Mouse (Mus musculus) lung, embryonic 14.5 days (tissue): ENCODE measurements at regions not wholly inside any gene's neighbourhood (a gene's known extent, or its start where the extent isn't known, plus 50 kb on each side); places are given as distances from the start of the nearest gene placed in this dataset.

Experiments used
- ATAC-seq: fragments of 200-750 bp; cut with Nextera tagmentation; 2 replicates; pipeline ENCODE4 v1.8.0; 2017; ENCODE audit warnings: mild to moderate bottlenecking, moderate TSS enrichment, moderate library complexity; ENCODE audit not compliant: insufficient read depth
- DNase-seq: peaks from one replicate; pipeline ENCODE4 v3.0.0-alpha.2; 2015
- H3K27ac ChIP-seq: fragments of 300-500 bp; sonication (generic); 2 replicates; pipeline ENCODE4 v1.5.1; 2014; ENCODE audit warnings: low read depth, mild to moderate bottlenecking, moderate library complexity
- H3K27me3 ChIP-seq: fragments of 300-500 bp; sonication (generic); 2 replicates; pipeline ENCODE4 v1.6.1; 2014; ENCODE audit warnings: low read length, control low read depth; ENCODE audit not compliant: insufficient read depth
- H3K36me3 ChIP-seq: fragments of 300-500 bp; sonication (generic); 2 replicates; pipeline ENCODE4 v1.6.1; 2014; ENCODE audit warnings: control low read depth; ENCODE audit not compliant: insufficient read depth
- H3K4me1 ChIP-seq: fragments of 300-500 bp; sonication (generic); 2 replicates; pipeline ENCODE4 v1.6.1; 2014; ENCODE audit warnings: antibody characterized with exemption, control low read depth; ENCODE audit not compliant: insufficient read depth
- H3K4me2 ChIP-seq: fragments of 300-500 bp; sonication (generic); 2 replicates; pipeline ENCODE4 v1.6.1; 2014; ENCODE audit warnings: mild to moderate bottlenecking
- H3K4me3 ChIP-seq: fragments of 300-500 bp; sonication (generic); 2 replicates; pipeline ENCODE4 v1.5.1; 2014; ENCODE audit warnings: low read depth, low read length
- H3K9ac ChIP-seq: fragments of 300-500 bp; sonication (generic); 2 replicates; pipeline ENCODE4 v1.6.1; 2014
- H3K9me3 ChIP-seq: fragments of 300-500 bp; sonication (generic); 2 replicates; pipeline ENCODE4 v1.6.1; 2016; ENCODE audit warnings: low read depth, low read length, control low read depth
- CTCF ChIP-seq: IDR thresholded peaks from 2 replicates; pipeline ENCODE4 v1.5.1; 2016; ENCODE audit warnings: antibody characterized with exemption, low read depth
- WGBS: fragments of 180-500 bp; shearing (Covaris S2); extraction: QIAGEN DNeasy Blood & Tissue Kit; methylation state at CpG from one replicate; pipeline ENCODE4 v1.1.7; 2014; 5-methylcytosine and 5-hydroxymethylcytosine counted together

GRCm38 (mm10) chr8:96843566-96843965 lies 955.2 kb upstream of the Got2 start:
- Histone ChIP-seq H3K36me3 (no peaks in the 10 kb centered on the region), H3K27ac (no peak overlapping the region), H3K4me3 (no peak overlapping the region), H3K9ac (no peak overlapping the region), H3K27me3 (no peaks in the 10 kb centered on the region), H3K9me3 (no peaks in the 10 kb centered on the region), H3K4me2 (no peak overlapping the region), H3K4me1 (no peaks in the 10 kb centered on the region)
- 70% methylated on average over 2 of the region's 2 CpGs for WGBS
- TF ChIP-seq CTCF = no peak
- ATAC-seq (no peak), DNase-seq (no peak)

GRCm38 (mm10) chr8:96835532-96835931 lies 947.2 kb upstream of the Got2 start:
- no peak for TF ChIP-seq CTCF
- no peaks in the 10 kb centered on the region for H3K27me3 ChIP-seq
- H3K4me3 ChIP-seq = no peak overlapping the region
- H3K4me2 ChIP-seq = no peak overlapping the region
- no peak for DNase-seq
- H3K9me3 ChIP-seq = no peaks in the 10 kb centered on the region
- H3K36me3 ChIP-seq = no peaks in the 10 kb centered on the region
- ATAC-seq = no peak
- no peak overlapping the region for H3K27ac ChIP-seq
- WGBS = 80% methylated on average over 3 of the region's 3 CpGs
- H3K9ac ChIP-seq = no peak overlapping the region
- H3K4me1 ChIP-seq = no peaks in the 10 kb centered on the region

- H3K9ac ChIP-seq = no peak overlapping the region
- DNase-seq = no peak
- no peak overlapping the region for H3K4me3 ChIP-seq
- TF ChIP-seq CTCF = no peak
- no peaks in the 10 kb centered on the region for H3K9me3 ChIP-seq
- H3K36me3 ChIP-seq = no peaks in the 10 kb centered on the region
- H3K4me2 ChIP-seq = no peak overlapping the region
- no peak for ATAC-seq
- WGBS = 75% methylated on average over 2 of the region's 2 CpGs
- no peak overlapping the region for H3K27ac ChIP-seq
- no peaks in the 10 kb centered on the region for H3K4me1 ChIP-seq
- H3K27me3 ChIP-seq = no peaks in the 10 kb centered on the region
Observed at GRCm38 (mm10) chr8:96834673-96835072, 946.3 kb upstream of the Got2 start.

GRCm38 (mm10) chr8:96829253-96829652 lies 940.9 kb upstream of the Got2 start:
- ATAC-seq = no peak
- no peak for DNase-seq
- Histone ChIP-seq H3K4me3 (no peak overlapping the region), H3K27me3 (no peaks in the 10 kb centered on the region), H3K4me2 (no peak overlapping the region), H3K36me3 (no peaks in the 10 kb centered on the region), H3K9me3 (no peaks in the 10 kb centered on the region), H3K27ac (no peak overlapping the region), H3K4me1 (no peaks in the 10 kb centered on the region), H3K9ac (no peak overlapping the region)
- no peak for TF ChIP-seq CTCF
- WGBS = 88% methylated on average over 1 of the region's 1 CpGs

GRCm38 (mm10) chr8:96810550-96810949 lies 922.2 kb upstream of the Got2 start:
- H3K27ac ChIP-seq = no peak overlapping the region
- H3K4me2 ChIP-seq = no peak overlapping the region
- no peaks in the 10 kb centered on the region for H3K9me3 ChIP-seq
- no peaks in the 10 kb centered on the region for H3K36me3 ChIP-seq
- H3K9ac ChIP-seq = no peak overlapping the region
- ATAC-seq (no peak), DNase-seq (no peak)
- TF ChIP-seq CTCF = no peak
- no peaks in the 10 kb centered on the region for H3K27me3 ChIP-seq
- H3K4me3 ChIP-seq = no peak overlapping the region
- H3K4me1 ChIP-seq = no peaks in the 10 kb centered on the region
- 72% methylated on average over 1 of the region's 1 CpGs for WGBS
